Mouse (Mus musculus): ENCODE data around the gene Tob2. TPM values are rescaled to one million over a fixed set of nuclear protein-coding genes. Genes with fewer than 3 reads are reported as not detected.

Gene Tob2
- polyA plus RNA-seq, 1 experiment from 2014 or later, result 12.4 TPM

DNA sequence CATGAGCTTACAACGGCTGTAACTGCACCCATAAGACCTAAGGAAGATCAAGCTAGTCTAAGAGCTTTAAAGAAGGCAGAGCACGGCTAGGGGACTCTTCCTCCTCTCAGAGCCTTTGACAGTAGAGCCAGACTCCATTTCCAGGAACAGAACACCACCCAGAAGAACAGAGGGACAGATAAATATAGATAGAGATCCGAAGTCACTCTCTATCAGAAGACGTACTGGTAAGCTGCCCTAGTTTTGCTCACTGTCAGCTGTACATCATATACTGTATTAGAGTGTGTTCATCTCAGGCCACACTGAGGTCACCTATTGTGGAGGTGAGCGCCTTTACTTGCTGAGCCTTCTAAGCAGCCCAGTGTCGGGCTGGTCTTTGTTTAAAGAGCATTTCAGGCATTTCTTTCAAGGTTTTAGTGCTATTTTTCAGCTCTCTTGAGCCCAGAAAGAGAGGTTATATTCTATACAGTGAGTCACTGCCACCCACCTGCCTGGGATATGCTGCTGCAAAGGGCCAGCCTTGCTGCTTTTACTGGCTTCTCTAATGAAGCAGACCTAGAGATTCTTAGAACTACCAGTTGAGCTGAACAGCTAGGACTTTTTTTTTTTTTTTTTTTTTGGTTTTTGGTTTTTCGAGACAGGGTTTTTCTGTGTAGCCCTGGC, 32.7 kb upstream of the Tob2 start:
- Histone ChIP-seq H3K4me2 (ENCODE audit: low read depth, low read length) (no peak overlapping the region), H3K27me3 (ENCODE audit: control insufficient read depth, insufficient read depth, low read length) (no peaks in the 10 kb centered on the region), H3K4me1 (ENCODE audit: control insufficient read depth, insufficient read depth, low read length) (no peaks in the 10 kb centered on the region), H3K36me3 (ENCODE audit: control insufficient read depth, insufficient read depth, low read length) (peaks cover 19% of the 10 kb centered on the region), H3K9ac (replicated peaks; ENCODE audit: low read depth, low read length) (no peak overlapping the region), H3K27ac (ENCODE audit: low read depth, low read length) (no peak overlapping the region), H3K4me3 (ENCODE audit: low read depth, low read length) (no peak overlapping the region), H3K9me3 (ENCODE audit: control insufficient read depth, low read length) (no peaks in the 10 kb centered on the region)
- no peak for ATAC-seq (ENCODE audit: low read depth)
- 94% methylated on average over 7 of the region's 7 CpGs for WGBS

DNA sequence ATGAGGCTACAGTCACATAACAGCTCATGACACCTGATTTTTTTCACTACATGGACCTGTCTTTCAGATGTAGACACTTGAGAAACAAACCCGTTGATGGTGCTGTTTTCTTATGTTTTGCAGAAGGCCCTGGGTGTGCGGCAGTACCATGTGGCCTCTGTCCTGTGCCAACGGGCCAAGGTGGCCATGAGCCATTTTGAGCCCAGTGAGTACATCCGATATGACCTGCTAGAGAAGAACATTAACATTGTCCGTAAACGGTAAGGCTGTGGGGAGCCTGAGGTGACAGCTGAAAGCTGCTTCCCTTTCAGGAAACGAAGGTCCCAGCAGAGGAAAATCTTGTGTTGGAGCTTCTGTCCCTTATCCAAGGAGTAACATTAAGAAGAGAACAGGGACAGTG, 30.6 kb upstream of the Tob2 start:
- Histone ChIP-seq H3K27me3 (ENCODE audit: control insufficient read depth, insufficient read depth, low read length) (no peaks in the 10 kb centered on the region), H3K4me2 (ENCODE audit: low read depth, low read length) (no peak overlapping the region), H3K9ac (replicated peaks; ENCODE audit: low read depth, low read length) (no peak overlapping the region), H3K4me1 (ENCODE audit: control insufficient read depth, insufficient read depth, low read length) (no peaks in the 10 kb centered on the region), H3K36me3 (ENCODE audit: control insufficient read depth, insufficient read depth, low read length) (peaks cover 12% of the 10 kb centered on the region; the same call in 1 of the 2 replicates), H3K27ac (ENCODE audit: low read depth, low read length) (no peak overlapping the region), H3K9me3 (ENCODE audit: control insufficient read depth, low read length) (no peaks in the 10 kb centered on the region), H3K4me3 (ENCODE audit: low read depth, low read length) (no peak overlapping the region)
- ATAC-seq (ENCODE audit: low read depth), result no peak
- WGBS, result 97% methylated on average over 7 of the region's 7 CpGs

DNA sequence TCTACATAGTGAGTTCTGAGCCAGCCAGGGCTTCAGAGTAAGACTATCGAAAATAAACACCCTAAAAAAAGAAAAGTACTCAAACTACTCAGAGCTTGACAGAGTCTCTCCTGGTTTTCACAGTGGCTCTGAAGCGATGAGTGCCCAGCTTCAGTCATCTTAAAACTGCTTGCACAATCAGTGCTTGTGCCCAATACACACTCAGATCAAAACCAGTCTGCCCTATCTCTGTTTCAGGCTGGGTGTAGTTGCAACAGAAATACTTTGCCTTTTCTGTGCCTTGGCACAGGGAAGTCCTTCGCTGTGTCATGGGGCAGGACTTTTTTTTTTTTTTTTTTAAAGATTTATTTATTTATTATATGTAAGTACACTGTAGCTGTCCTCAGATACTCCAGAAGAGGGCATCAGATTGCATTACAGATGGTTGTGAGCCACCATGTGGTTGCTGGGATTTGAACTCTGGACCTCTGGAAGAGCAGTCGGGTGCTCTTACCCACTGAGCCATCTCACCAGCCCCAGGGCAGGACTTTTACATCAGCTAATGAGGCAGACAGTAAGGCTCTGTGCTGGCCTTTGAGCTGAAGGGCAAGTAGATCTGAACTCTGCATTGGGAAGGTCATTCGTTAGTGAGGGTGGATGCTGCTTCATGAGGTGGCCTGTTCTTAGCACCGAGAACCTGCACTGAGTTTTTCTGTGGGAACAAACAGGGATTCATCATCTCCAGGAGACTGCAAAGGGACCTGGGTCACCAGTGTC, 28.4 kb upstream of the Tob2 start:
- no peak overlapping the region for H3K27ac ChIP-seq (ENCODE audit: low read depth, low read length)
- no peak for ATAC-seq (ENCODE audit: low read depth)
- H3K27me3 ChIP-seq (ENCODE audit: control insufficient read depth, insufficient read depth, low read length), result no peaks in the 10 kb centered on the region
- no peaks in the 10 kb centered on the region for H3K4me1 ChIP-seq (ENCODE audit: control insufficient read depth, insufficient read depth, low read length)
- no peak overlapping the region for H3K9ac ChIP-seq (replicated peaks; ENCODE audit: low read depth, low read length)
- H3K9me3 ChIP-seq (ENCODE audit: control insufficient read depth, low read length), result no peaks in the 10 kb centered on the region
- peaks cover 12% of the 10 kb centered on the region; the same call in 1 of the 2 replicates for H3K36me3 ChIP-seq (ENCODE audit: control insufficient read depth, insufficient read depth, low read length)
- H3K4me3 ChIP-seq (ENCODE audit: low read depth, low read length), result no peak overlapping the region
- 96% methylated on average over 6 of the region's 6 CpGs for WGBS
- no peak overlapping the region for H3K4me2 ChIP-seq (ENCODE audit: low read depth, low read length)

DNA sequence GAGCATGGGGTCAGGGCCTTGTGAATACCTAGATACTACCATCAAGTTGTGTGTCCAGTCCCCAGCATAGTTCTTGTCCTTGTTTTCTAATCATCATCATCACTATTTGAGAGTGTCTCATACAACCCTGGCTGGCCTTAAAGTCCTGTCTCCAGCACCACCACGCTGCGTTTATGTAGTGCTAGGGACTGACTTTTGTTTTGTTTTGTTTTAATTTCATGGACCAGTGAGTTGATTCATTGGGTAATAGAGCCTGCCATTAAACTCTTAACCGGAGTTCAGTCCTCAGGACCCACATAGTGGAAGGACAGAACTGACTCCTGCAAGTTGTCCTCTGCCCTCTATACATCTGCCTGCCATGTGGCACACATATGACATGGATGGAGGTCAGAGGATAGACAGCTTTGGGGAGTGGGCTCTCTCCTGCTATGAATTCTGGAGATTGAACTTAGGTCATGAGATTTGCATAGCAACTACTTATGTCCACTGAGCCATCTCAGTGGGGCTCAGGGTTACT, 26.9 kb upstream of the Tob2 start:
- WGBS, result 58% methylated on average over 3 of the region's 3 CpGs
- Histone ChIP-seq H3K4me2 (ENCODE audit: low read depth, low read length) (no peak overlapping the region), H3K27ac (ENCODE audit: low read depth, low read length) (no peak overlapping the region), H3K27me3 (ENCODE audit: control insufficient read depth, insufficient read depth, low read length) (no peaks in the 10 kb centered on the region), H3K4me3 (ENCODE audit: low read depth, low read length) (no peak overlapping the region), H3K9ac (replicated peaks; ENCODE audit: low read depth, low read length) (no peak overlapping the region), H3K9me3 (ENCODE audit: control insufficient read depth, low read length) (no peaks in the 10 kb centered on the region), H3K4me1 (ENCODE audit: control insufficient read depth, insufficient read depth, low read length) (peaks cover 3% of the 10 kb centered on the region; the same call in 1 of the 2 replicates), H3K36me3 (ENCODE audit: control insufficient read depth, insufficient read depth, low read length) (peaks cover 12% of the 10 kb centered on the region; the same call in 1 of the 2 replicates)
- no peak for ATAC-seq (ENCODE audit: low read depth)

DNA sequence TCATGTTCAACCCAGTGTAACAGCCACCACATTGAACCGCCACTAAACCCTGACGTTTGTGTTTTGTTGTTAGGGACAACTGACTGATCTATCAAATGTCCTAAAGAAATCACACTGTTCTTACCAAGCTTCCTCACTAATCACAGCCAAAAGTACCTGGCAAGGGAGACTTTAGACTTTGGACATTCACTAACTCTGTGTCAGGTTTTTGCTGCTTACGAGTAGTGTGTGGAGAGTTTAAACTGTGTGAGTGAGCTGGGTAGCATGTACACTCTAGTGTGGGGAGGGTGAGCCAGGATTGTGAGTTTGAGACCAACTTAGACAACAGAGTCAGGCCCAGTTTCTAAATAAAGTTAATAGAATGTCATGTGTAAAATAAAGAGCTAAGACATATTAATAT, 23.8 kb upstream of the Tob2 start:
- no peak for ATAC-seq (ENCODE audit: low read depth)
- Histone ChIP-seq H3K27ac (ENCODE audit: low read depth, low read length) (no peak overlapping the region), H3K4me1 (ENCODE audit: control insufficient read depth, insufficient read depth, low read length) (peaks cover 16% of the 10 kb centered on the region; the same call in 1 of the 2 replicates), H3K36me3 (ENCODE audit: control insufficient read depth, insufficient read depth, low read length) (no peaks in the 10 kb centered on the region), H3K4me3 (ENCODE audit: low read depth, low read length) (no peak overlapping the region), H3K9ac (replicated peaks; ENCODE audit: low read depth, low read length) (no peak overlapping the region), H3K4me2 (ENCODE audit: low read depth, low read length) (no peak overlapping the region), H3K9me3 (ENCODE audit: control insufficient read depth, low read length) (no peaks in the 10 kb centered on the region), H3K27me3 (ENCODE audit: control insufficient read depth, insufficient read depth, low read length) (no peaks in the 10 kb centered on the region)
- 92% methylated on average over 3 of the region's 3 CpGs for WGBS

DNA sequence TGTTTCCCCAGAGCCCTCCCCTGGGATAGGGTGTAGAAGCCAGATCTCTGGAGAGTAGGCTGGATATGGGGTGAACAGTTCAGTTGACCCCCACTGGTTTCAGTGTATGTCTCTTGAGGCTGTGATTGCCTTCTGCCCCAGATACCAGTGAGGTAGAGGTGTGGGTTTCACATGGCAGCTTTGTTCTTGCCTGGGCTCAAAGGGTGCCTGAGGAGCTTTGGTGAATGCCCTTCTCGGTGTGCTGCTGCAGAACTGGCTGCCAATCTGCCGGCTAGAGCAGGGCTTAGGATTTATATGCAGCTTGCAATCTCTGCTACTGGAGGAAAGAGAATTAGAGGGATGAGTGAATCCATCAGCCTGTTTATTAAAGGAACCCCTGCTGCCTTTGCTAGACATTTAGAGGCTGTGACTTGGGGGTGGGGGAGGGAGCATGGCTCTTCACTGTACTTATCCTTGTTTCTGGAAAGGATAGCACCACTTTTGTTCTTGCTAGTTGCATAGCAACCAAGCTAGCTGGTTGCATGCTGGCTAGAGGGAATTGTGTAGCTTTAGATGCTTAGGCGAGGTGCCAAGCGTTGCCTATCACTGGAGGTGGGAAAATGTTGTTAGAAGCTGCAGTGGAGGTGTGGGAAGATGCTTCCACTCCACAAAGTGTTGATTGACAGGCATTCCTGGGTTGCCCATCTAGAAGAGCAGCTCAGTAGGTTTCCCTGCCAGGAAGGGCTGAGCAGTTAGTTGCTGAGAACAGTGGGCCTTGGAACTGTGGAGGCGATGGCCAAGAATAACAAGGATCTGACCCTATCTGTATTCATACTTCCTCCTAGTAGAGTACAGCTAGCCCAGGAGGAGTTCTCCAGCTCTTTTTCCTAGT, 21.2 kb upstream of the Tob2 start:
- Histone ChIP-seq H3K4me1 (ENCODE audit: control insufficient read depth, insufficient read depth, low read length) (peaks cover 16% of the 10 kb centered on the region; the same call in 1 of the 2 replicates), H3K27ac (ENCODE audit: low read depth, low read length) (peak overlapping the region; percentile 89), H3K36me3 (ENCODE audit: control insufficient read depth, insufficient read depth, low read length) (no peaks in the 10 kb centered on the region), H3K9me3 (ENCODE audit: control insufficient read depth, low read length) (no peaks in the 10 kb centered on the region), H3K4me3 (ENCODE audit: low read depth, low read length) (no peak overlapping the region), H3K9ac (replicated peaks; ENCODE audit: low read depth, low read length) (no peak overlapping the region; the same call in 1 of the 2 replicates), H3K4me2 (ENCODE audit: low read depth, low read length) (peak overlapping the region; percentile 26), H3K27me3 (ENCODE audit: control insufficient read depth, insufficient read depth, low read length) (no peaks in the 10 kb centered on the region)
- WGBS, result 31% methylated on average over 5 of the region's 5 CpGs
- ATAC-seq (ENCODE audit: low read depth), result peak; percentile 93

DNA sequence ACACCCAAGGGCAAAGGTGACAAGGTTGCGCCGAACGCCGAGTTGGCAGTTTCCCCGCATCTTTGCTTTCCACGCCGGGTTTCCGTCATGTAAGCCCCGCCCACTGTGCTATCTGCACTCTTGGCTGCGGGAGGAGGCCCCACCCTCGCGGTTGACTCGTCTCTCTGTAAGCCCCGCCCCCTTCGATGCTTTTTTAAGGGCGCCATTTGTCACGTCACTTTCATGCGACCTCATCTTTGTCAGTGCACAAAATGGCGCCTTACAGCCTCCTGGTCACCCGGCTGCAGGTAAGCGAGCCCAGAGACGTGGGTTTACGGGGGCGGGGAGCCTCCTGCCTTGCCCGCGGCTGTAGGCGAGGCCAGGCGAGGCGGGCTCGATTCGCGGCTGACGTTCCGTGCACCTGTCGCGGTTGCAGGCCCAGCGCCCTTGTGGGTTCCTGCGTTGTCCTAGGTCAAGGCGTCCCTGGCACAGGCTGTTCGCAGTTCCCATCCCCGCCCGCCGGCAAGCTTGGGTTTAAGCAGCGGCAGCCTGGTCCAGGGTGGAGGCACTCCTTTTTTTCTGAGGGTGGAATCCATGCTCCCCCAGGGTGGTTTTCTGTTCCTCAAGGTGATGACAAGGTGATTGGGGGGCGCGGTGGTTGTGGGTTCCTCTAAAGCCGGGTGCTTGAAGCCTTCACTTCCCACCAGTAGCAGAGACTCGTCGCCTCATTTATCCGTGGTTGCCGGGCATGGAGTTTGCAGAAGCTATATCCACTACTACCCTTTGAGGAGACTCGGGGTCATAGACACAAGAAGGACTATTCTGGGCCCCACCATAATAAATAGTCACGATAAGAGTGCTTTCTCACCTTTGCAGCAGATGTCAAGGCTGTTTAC, 13.9 kb upstream of the Tob2 start, which contains the start of gene Aco2:
Gene Aco2, plus strand, starts transcription at position 48 of the 875 bp plus-strand sequence.
- Histone ChIP-seq H3K27ac (ENCODE audit: low read depth, low read length) (peak within 1 kb of the TSS; percentile 98), H3K9me3 (ENCODE audit: control insufficient read depth, low read length) (no peaks in the 10 kb centered on the region), H3K4me1 (ENCODE audit: control insufficient read depth, insufficient read depth, low read length) (peaks cover 16% of the 10 kb centered on the region), H3K36me3 (ENCODE audit: control insufficient read depth, insufficient read depth, low read length) (peaks cover 20% of the 10 kb centered on the region), H3K27me3 (ENCODE audit: control insufficient read depth, insufficient read depth, low read length) (no peaks in the 10 kb centered on the region; the same call in 1 of the 2 replicates), H3K9ac (replicated peaks; ENCODE audit: low read depth, low read length) (peak within 1 kb of the TSS; percentile 70), H3K4me2 (ENCODE audit: low read depth, low read length) (peak within 1 kb of the TSS; percentile 73), H3K4me3 (ENCODE audit: low read depth, low read length) (peak within 1 kb of the TSS; percentile 93)
- under 1% methylated on average over 53 of the region's 53 CpGs for WGBS
- peak; percentile 83 for ATAC-seq (ENCODE audit: low read depth)

All from neural tube, embryonic 14.5 days (tissue).